Mouse (Mus musculus): Measurements from ENCODE around the gene Nlrc4. TPM values are rescaled to one million over a fixed set of nuclear protein-coding genes. Genes with fewer than 3 reads are reported as not detected.

Gene Nlrc4
- polyA plus RNA-seq, 1 experiment: 14.5 TPM

GRCm38 (mm10) chr17:74463510-74463909, 4.6 kb upstream of the Nlrc4 start:
- TF ChIP-seq CTCF (IDR thresholded peaks at IDR 0.05; ENCODE audit: low read depth, low read length) (no peak), POLR2A (IDR thresholded peaks at IDR 0.05; ENCODE audit: borderline replicate concordance, low read depth, low read length) (no peak)
- Histone ChIP-seq H3K27ac (ENCODE audit: insufficient read depth, low read depth, low read length) (no peak overlapping the region), H3K4me1 (ENCODE audit: control insufficient read depth, insufficient read depth, low read length) (peaks cover 4% of the 10 kb centered on the region; the same call in 1 of the 2 replicates), H3K4me3 (ENCODE audit: insufficient read depth, low read length) (no peak overlapping the region)

GRCm38 (mm10) chr17:74457972-74458677, 817 bp downstream of the Nlrc4 start:
- Histone ChIP-seq H3K27ac (ENCODE audit: insufficient read depth, low read depth, low read length) (peak overlapping the region; percentile 85), H3K4me1 (ENCODE audit: control insufficient read depth, insufficient read depth, low read length) (peaks cover 39% of the 10 kb centered on the region), H3K4me3 (ENCODE audit: insufficient read depth, low read length) (peak overlapping the region; percentile 60)
- TF ChIP-seq POLR2A (IDR thresholded peaks at IDR 0.05; ENCODE audit: borderline replicate concordance, low read depth, low read length) (no peak), CTCF (IDR thresholded peaks at IDR 0.05; ENCODE audit: low read depth, low read length) (no peak)

GRCm38 (mm10) chr17:74456825-74457224, 2.1 kb downstream of the Nlrc4 start:
- H3K4me3 ChIP-seq (ENCODE audit: insufficient read depth, low read length): no peak overlapping the region
- TF ChIP-seq POLR2A (IDR thresholded peaks at IDR 0.05; ENCODE audit: borderline replicate concordance, low read depth, low read length): no peak
- no peak for TF ChIP-seq CTCF (IDR thresholded peaks at IDR 0.05; ENCODE audit: low read depth, low read length)
- H3K27ac ChIP-seq (ENCODE audit: insufficient read depth, low read depth, low read length): no peak overlapping the region
- peaks cover 41% of the 10 kb centered on the region for H3K4me1 ChIP-seq (ENCODE audit: control insufficient read depth, insufficient read depth, low read length)

GRCm38 (mm10) chr17:74455426-74455825, 3.5 kb downstream of the Nlrc4 start:
- peaks cover 41% of the 10 kb centered on the region for H3K4me1 ChIP-seq (ENCODE audit: control insufficient read depth, insufficient read depth, low read length)
- no peak for TF ChIP-seq POLR2A (IDR thresholded peaks at IDR 0.05; ENCODE audit: borderline replicate concordance, low read depth, low read length)
- TF ChIP-seq CTCF (IDR thresholded peaks at IDR 0.05; ENCODE audit: low read depth, low read length): no peak
- H3K27ac ChIP-seq (ENCODE audit: insufficient read depth, low read depth, low read length): peak overlapping the region; percentile 51
- H3K4me3 ChIP-seq (ENCODE audit: insufficient read depth, low read length): no peak overlapping the region

- H3K4me1 ChIP-seq (ENCODE audit: control insufficient read depth, insufficient read depth, low read length): peaks cover 41% of the 10 kb centered on the region
- peak overlapping the region; percentile 24; the same call in 1 of the 2 replicates for H3K4me3 ChIP-seq (ENCODE audit: insufficient read depth, low read length)
- H3K27ac ChIP-seq (ENCODE audit: insufficient read depth, low read depth, low read length): peak overlapping the region; percentile 79
- TF ChIP-seq POLR2A (IDR thresholded peaks at IDR 0.05; ENCODE audit: borderline replicate concordance, low read depth, low read length) (no peak), CTCF (IDR thresholded peaks at IDR 0.05; ENCODE audit: low read depth, low read length) (no peak)
Observed at GRCm38 (mm10) chr17:74454660-74455059, 4.3 kb downstream of the Nlrc4 start.

- H3K4me3 ChIP-seq (ENCODE audit: insufficient read depth, low read length): no peak overlapping the region
- peak overlapping the region; percentile 79 for H3K27ac ChIP-seq (ENCODE audit: insufficient read depth, low read depth, low read length)
- H3K4me1 ChIP-seq (ENCODE audit: control insufficient read depth, insufficient read depth, low read length): peaks cover 39% of the 10 kb centered on the region
- TF ChIP-seq POLR2A (IDR thresholded peaks at IDR 0.05; ENCODE audit: borderline replicate concordance, low read depth, low read length): 0 out of 2 replicates have a peak, but pooled peaks have one; percentile 24
- no peak for TF ChIP-seq CTCF (IDR thresholded peaks at IDR 0.05; ENCODE audit: low read depth, low read length)
Observed at GRCm38 (mm10) chr17:74453928-74454327, 5.0 kb downstream of the Nlrc4 start.

- H3K4me1 ChIP-seq (ENCODE audit: control insufficient read depth, insufficient read depth, low read length): peaks cover 21% of the 10 kb centered on the region
- H3K4me3 ChIP-seq (ENCODE audit: insufficient read depth, low read length): no peak overlapping the region
- TF ChIP-seq POLR2A (IDR thresholded peaks at IDR 0.05; ENCODE audit: borderline replicate concordance, low read depth, low read length) (no peak), CTCF (IDR thresholded peaks at IDR 0.05; ENCODE audit: low read depth, low read length) (no peak)
- H3K27ac ChIP-seq (ENCODE audit: insufficient read depth, low read depth, low read length): no peak overlapping the region
Observed at GRCm38 (mm10) chr17:74449776-74450175, 9.2 kb downstream of the Nlrc4 start.

- Histone ChIP-seq H3K27ac (ENCODE audit: insufficient read depth, low read depth, low read length) (peak overlapping the region; percentile 42), H3K4me1 (ENCODE audit: control insufficient read depth, insufficient read depth, low read length) (peaks cover 25% of the 10 kb centered on the region), H3K4me3 (ENCODE audit: insufficient read depth, low read length) (no peak overlapping the region)
- TF ChIP-seq POLR2A (IDR thresholded peaks at IDR 0.05; ENCODE audit: borderline replicate concordance, low read depth, low read length) (no peak), CTCF (IDR thresholded peaks at IDR 0.05; ENCODE audit: low read depth, low read length) (no peak)
Observed at GRCm38 (mm10) chr17:74440486-74440885, 18.5 kb downstream of the Nlrc4 start.

- H3K4me3 ChIP-seq (ENCODE audit: insufficient read depth, low read length): no peak overlapping the region
- no peak for TF ChIP-seq CTCF (IDR thresholded peaks at IDR 0.05; ENCODE audit: low read depth, low read length)
- no peak for TF ChIP-seq POLR2A (IDR thresholded peaks at IDR 0.05; ENCODE audit: borderline replicate concordance, low read depth, low read length)
Observed at GRCm38 (mm10) chr17:74437762-74438161, 21.2 kb downstream of the Nlrc4 start.

GRCm38 (mm10) chr17:74432631-74433030, 26.3 kb downstream of the Nlrc4 start:
- no peak overlapping the region for H3K4me3 ChIP-seq (ENCODE audit: insufficient read depth, low read length)
- peak overlapping the region; percentile 4; the same call in 1 of the 2 replicates for H3K27ac ChIP-seq (ENCODE audit: insufficient read depth, low read depth, low read length)
- TF ChIP-seq POLR2A (IDR thresholded peaks at IDR 0.05; ENCODE audit: borderline replicate concordance, low read depth, low read length) (no peak), CTCF (IDR thresholded peaks at IDR 0.05; ENCODE audit: low read depth, low read length) (no peak)
- peaks cover 24% of the 10 kb centered on the region for H3K4me1 ChIP-seq (ENCODE audit: control insufficient read depth, insufficient read depth, low read length)

More at GRCm38 (mm10) chr17:74437762-74438161, 21.2 kb downstream of the Nlrc4 start:
- no peak overlapping the region for H3K27ac ChIP-seq (ENCODE audit: insufficient read depth, low read depth, low read length)
- H3K4me1 ChIP-seq (ENCODE audit: control insufficient read depth, insufficient read depth, low read length): peaks cover 25% of the 10 kb centered on the region

Data from bone marrow macrophage, adult 2 months (primary cell).